Mouse (Mus musculus) gastrocnemius, postnatal 14 days (tissue): ENCODE results near the gene Mpeg1. TPM values are rescaled to one million over a fixed set of nuclear protein-coding genes. Genes with fewer than 3 reads are reported as not detected.

Source experiments
- DNase-seq: peaks from one replicate; pipeline ENCODE4 v3.0.0; 2021; ENCODE audit warnings: mixed read lengths
- intact Hi-C: fragments of 180-260 bp; cut with DNase I; formaldehyde crosslinking; loops from one replicate; pipeline ENCODE4 v1.15.1; 2025; ENCODE audit warnings: low total_unique reads
- total RNA-seq, 2 experiments: library from RNA; stranded (reverse); gene quantifications; 2 replicates each; pipeline ENCODE4 v1.2.3; 2021

The Mpeg1 gene
- total RNA-seq, 2 experiments from 2014 or later: 1.5 to 1.6 TPM

- intact Hi-C loops: no loop called here
- DNase-seq: peak; percentile 30
These were observed 27.8 kb downstream of the Mpeg1 start for GRCm38 (mm10) chr19:12488205-12488966.

GRCm38 (mm10) chr19:12488969-12489674 is 28.5 kb downstream of the Mpeg1 start:
- DNase-seq: no peak
- intact Hi-C loops: no loop called here

GRCm38 (mm10) chr19:12489675-12490570 is 29.3 kb downstream of the Mpeg1 start:
- intact Hi-C loops: no loop called here
- DNase-seq: no peak

- intact Hi-C loops: no loop called here
- DNase-seq: no peak
These were observed 31.1 kb downstream of the Mpeg1 start for GRCm38 (mm10) chr19:12491636-12492035.

GRCm38 (mm10) chr19:12493453-12494186 is 33.0 kb downstream of the Mpeg1 start:
- no peak for DNase-seq
- intact Hi-C loops: no loop called here

GRCm38 (mm10) chr19:12494187-12494458 is 33.5 kb downstream of the Mpeg1 start:
- DNase-seq: no peak
- intact Hi-C loops: no loop called here

- intact Hi-C loops: no loop called here
- no peak for DNase-seq
These were observed 34.5 kb downstream of the Mpeg1 start for GRCm38 (mm10) chr19:12494972-12495535.

GRCm38 (mm10) chr19:12496241-12496640 is 35.7 kb downstream of the Mpeg1 start:
- DNase-seq: no peak
- intact Hi-C loops: no loop called here

- intact Hi-C loops: no loop called here
- DNase-seq: no peak
These were observed 37.3 kb downstream of the Mpeg1 start for GRCm38 (mm10) chr19:12497909-12498308.

GRCm38 (mm10) chr19:12498321-12498720 is 37.7 kb downstream of the Mpeg1 start:
- no peak for DNase-seq
- intact Hi-C loops: no loop called here

GRCm38 (mm10) chr19:12498941-12499340 is 38.4 kb downstream of the Mpeg1 start:
- intact Hi-C loops: no loop called here

GRCm38 (mm10) chr19:12499485-12499884 is 38.9 kb downstream of the Mpeg1 start:
- intact Hi-C loops: no loop called here
- DNase-seq: no peak

More at GRCm38 (mm10) chr19:12498941-12499340, 38.4 kb downstream of the Mpeg1 start:
- no peak for DNase-seq

- intact Hi-C loops: loop anchor here (5.0 kb wide), 1 partner anchor 33 kb away; no protein-coding TSS in a partner anchor
- DNase-seq: peak; percentile 69
These were observed 39.5 kb downstream of the Mpeg1 start for GRCm38 (mm10) chr19:12500124-12500523.

GRCm38 (mm10) chr19:12500881-12501311 is 40.3 kb downstream of the Mpeg1 start:
- DNase-seq: peak; percentile 56
- intact Hi-C loops: loop anchor here (5.0 kb wide), 1 partner anchor 34 kb away; no protein-coding TSS in a partner anchor

GRCm38 (mm10) chr19:12501370-12502347 is 41.1 kb downstream of the Mpeg1 start, which contains the start of gene Dtx4:
TSS of gene Dtx4 (minus strand) at chr19:12501454.
- peak; percentile 93 for DNase-seq
- intact Hi-C loops: loop anchor here (5.0 kb wide), 1 partner anchor 34 kb away; no protein-coding TSS in a partner anchor

- intact Hi-C loops: loop anchor here (5.0 kb wide), 1 partner anchor 35 kb away; no protein-coding TSS in a partner anchor
- DNase-seq: no peak
These were observed 42.2 kb downstream of the Mpeg1 start for GRCm38 (mm10) chr19:12502756-12503155.

- intact Hi-C loops: loop anchor here (5.0 kb wide), 1 partner anchor 52 kb away; the partner anchor contains the start of gene Mpeg1
- no peak for DNase-seq
These were observed 54.0 kb downstream of the Mpeg1 start for GRCm38 (mm10) chr19:12514621-12515020.
